Mouse (Mus musculus): ENCODE data around the gene Galk2.

Gene Galk2

GRCm38 (mm10) chr2:125900797-125901410 is 42.0 kb downstream of the Galk2 start:
- DNase-seq (ENCODE audit: low spot score): no peak

GRCm38 (mm10) chr2:125901426-125901825 is 42.5 kb downstream of the Galk2 start:
- no peak for DNase-seq (ENCODE audit: low spot score)

DNA sequence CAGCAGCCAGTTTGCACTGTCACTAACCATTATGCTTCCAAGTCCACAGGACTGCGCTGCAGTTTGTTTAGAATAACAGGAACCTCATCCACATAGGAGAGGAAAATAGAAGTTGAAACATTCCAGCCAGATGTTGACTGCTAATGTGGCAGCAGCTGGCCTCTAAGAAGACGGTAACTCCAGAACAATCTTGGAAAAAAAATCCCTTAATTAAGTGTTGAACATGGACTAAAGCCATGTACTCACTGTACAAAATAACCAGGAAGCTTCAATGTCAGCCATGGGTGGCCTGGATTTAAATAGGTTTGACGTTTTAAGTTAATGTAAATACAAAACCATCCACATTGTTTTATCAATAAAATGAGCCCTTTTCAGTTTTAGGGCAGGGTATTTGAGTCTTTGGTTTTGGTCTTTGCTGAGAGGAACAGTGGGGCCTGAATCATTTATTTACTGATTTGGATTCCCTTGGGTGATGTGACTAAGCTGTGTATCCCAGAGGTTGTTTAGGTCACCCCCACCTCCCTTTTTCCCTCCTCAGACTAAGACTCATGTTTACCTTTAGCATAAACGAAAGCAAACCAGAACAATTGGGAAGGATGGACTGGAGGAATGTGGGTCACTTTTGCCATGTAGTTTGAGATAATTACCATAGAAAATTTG is 47.6 kb downstream of the Galk2 start:
- DNase-seq (ENCODE audit: low spot score): no peak

DNA sequence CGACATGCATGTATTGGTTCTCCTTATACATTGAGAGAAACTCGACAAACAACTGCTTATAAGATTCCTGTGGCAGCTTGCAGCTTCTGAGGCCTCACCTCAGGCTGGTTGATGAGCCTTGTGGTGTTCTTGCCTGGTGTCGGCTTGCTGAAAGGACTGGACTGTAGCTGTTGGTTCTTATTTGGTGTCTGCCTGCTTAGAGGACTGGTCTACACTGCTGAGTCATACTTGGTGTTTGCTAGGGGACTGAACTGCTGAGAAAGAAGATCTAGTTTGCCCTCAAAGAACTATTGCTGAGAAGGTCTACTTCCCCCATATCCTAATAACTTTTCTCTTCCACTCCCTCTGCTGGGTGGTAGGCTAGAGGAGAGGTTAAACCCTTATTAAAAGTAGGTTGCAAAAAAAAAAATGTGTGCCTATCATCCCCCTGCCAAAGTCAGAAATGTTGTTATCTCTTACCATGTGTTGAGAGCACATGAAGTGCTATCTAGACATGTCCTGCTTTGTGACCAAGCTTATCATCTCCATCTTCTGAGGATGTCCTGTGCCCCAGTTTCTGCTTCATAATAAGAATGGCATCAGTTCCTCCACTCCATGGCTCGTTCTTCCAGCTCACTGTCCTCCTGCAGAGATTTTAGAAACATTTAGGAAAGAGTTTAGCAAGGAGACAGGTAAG is 48.8 kb downstream of the Galk2 start:
- no peak for DNase-seq (ENCODE audit: low spot score)

- DNase-seq (ENCODE audit: low spot score): no peak
Measured at GRCm38 (mm10) chr2:125914167-125914566, 55.3 kb downstream of the Galk2 start.

DNA sequence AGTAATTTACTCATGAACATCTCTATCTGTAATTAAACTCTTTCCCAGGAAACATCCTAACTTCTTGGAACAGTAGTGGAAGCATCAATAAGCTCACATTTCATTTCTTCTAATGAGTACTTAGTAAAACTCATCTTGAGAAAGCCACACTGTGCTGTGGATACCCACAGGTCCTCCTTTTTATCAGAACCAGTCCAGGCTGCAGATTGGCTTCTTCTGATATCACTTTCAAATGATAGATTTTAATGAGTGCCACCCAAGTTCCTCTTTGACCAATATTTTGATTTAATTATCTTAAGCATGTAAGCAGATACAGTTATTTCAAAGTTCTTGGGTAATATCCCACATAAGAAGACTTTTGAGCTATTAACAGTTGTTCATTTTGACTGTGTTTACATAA is 55.8 kb downstream of the Galk2 start:
- no peak for DNase-seq (ENCODE audit: low spot score)

- no peak for DNase-seq (ENCODE audit: low spot score)
Measured at GRCm38 (mm10) chr2:125916652-125917296, 57.9 kb downstream of the Galk2 start.

DNA sequence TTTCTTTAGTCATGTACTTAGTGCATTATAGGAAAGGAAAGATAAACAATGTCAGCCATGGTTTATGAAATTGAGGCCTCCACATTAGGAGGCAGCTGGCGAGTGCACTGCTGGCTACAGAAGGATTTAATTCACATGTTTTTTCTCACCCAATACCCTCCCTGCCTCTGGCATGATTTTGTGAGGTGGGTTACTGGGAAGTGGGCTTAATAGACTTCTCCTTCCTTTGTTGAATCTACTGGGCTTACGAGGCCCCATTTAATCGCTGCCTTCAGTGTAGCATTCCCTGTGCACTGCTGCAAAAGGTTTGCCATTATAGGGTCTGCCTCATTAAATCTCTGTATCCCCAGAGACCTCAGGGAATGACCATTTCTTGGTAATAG is 58.4 kb downstream of the Galk2 start:
- no peak for DNase-seq (ENCODE audit: low spot score)

DNA sequence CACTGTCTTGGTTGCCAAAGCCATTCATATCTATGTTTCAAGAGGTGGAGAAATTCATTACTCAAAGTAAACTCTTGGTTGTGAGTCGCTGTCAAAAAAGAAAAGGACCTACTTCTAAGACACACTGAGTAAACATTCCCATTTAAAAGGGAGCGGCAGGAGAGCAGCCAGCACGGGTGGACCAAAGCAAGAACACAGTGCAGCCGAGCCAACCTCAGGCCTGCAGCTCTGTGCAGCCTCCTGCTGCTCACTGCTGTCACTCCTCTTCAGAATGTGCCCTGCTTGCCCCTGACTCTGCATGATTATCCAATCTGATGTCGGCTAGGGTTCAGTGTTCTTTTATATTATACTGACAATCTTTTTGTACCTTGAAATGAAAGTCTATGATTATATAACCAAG is 62.4 kb downstream of the Galk2 start:
- no peak for DNase-seq (ENCODE audit: low spot score)

DNA sequence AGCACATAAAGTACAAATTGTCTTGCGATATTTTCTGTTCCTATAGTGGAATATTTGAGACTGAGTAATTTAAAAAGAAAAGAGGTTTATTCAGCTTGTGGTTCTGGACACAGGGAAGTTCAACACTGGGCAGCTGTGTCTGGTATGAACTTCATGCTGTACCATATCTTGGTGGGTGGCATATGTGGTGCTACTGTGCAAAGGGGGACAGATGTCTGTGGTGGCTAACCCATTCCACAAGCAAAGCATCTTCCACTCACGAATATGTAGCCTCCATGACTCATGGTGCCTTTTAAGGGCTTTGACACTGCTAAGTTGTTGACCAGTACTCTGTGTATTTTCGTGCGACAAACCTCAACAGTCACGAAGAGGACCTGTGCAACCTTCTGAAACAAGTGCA is 63.2 kb downstream of the Galk2 start:
- DNase-seq (ENCODE audit: low spot score): no peak

GRCm38 (mm10) chr2:125922877-125923276 is 64.0 kb downstream of the Galk2 start:
- no peak for DNase-seq (ENCODE audit: low spot score)

GRCm38 (mm10) chr2:125923346-125923745 is 64.4 kb downstream of the Galk2 start:
- DNase-seq (ENCODE audit: low spot score): no peak

GRCm38 (mm10) chr2:125924554-125924953 is 65.6 kb downstream of the Galk2 start:
- DNase-seq (ENCODE audit: low spot score): no peak

DNA sequence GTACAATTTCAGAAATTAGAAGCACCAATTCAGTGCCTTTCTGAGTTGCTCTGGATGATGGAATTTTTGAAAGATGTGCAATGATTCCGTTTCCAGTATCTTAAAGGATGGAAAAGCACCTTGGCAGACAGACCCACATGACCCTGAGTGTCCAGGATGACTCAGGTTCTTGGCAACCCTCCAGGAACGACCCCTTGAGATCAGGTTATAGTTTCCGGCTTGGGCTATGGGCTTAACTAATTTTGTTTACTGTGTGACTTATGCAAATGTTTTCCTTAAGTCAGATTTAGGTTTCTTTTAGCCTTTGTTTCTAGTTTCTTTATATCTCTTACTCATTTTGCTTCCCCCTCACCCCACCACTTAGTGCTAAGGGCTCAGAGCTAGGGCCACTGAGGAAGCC is 66.2 kb downstream of the Galk2 start:
- DNase-seq (ENCODE audit: low spot score): no peak

GRCm38 (mm10) chr2:125929396-125929795 is 70.5 kb downstream of the Galk2 start:
- no peak for DNase-seq (ENCODE audit: low spot score)

DNA sequence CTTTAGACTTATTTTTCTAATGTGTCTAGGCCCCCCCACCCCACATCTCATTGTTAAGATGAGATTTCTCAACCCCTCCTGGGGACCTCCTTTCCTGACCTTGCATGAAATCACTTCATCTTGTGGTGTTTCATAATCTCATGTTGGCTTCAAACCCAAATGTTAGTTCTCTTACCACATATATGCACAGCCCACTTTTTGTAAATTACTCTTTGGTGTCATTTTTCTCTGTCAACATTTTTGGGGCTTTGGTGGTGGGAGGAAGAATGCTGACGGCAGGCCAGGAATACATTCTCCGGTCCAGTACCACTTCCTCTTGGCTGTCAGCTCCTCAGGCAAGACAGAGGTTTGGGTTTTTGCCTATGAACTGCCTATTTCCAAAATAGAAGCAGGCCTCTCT is 71.0 kb downstream of the Galk2 start:
- no peak for DNase-seq (ENCODE audit: low spot score)

GRCm38 (mm10) chr2:125931193-125931592 is 72.3 kb downstream of the Galk2 start:
- DNase-seq (ENCODE audit: low spot score): no peak

- DNase-seq (ENCODE audit: low spot score): no peak
Measured at GRCm38 (mm10) chr2:125932734-125933133, 73.8 kb downstream of the Galk2 start.

DNA sequence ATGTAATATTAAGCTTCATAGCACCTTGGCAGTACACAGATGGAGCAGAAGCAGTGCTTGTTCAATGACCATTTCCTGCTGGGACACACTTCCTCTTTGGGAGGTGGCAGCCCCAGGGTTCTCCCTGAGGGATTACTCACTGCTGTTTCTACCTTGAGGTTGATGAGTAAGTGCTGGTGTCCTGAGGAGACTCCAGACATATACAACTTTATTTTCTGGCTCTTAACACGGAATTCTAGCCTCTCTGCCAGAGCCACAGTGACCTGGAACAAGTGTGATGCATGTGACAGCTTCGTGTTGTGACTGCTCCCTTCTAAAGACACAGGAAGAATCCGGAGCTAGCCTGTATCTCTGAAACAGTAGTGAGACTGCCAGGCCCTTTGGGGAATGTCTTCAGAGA is 75.1 kb downstream of the Galk2 start:
- no peak for DNase-seq (ENCODE audit: low spot score)

GRCm38 (mm10) chr2:125936396-125936795 is 77.5 kb downstream of the Galk2 start:
- no peak for DNase-seq (ENCODE audit: low spot score)

GRCm38 (mm10) chr2:125938993-125939642 is 80.2 kb downstream of the Galk2 start:
- no peak for DNase-seq (ENCODE audit: low spot score)

- no peak for DNase-seq (ENCODE audit: low spot score)
Measured at GRCm38 (mm10) chr2:125941111-125941785, 82.3 kb downstream of the Galk2 start.
